Mouse (Mus musculus) limb, embryonic 14.5 days (tissue): ENCODE measurements around the gene Ddc. TPM values are rescaled to one million over a fixed set of nuclear protein-coding genes. Genes with fewer than 3 reads are reported as not detected.

Experiments used
- ATAC-seq: fragments of 200-750 bp; cut with Nextera tagmentation; 2 replicates; pipeline ENCODE4 v1.8.0; 2017; ENCODE audit warnings: low read depth, moderate number of reproducible peaks, moderate TSS enrichment; ENCODE audit not compliant: low FRiP score
- DNase-seq: peaks from one replicate; pipeline ENCODE4 v3.0.0-alpha.2; 2015; ENCODE audit warnings: low spot score
- H3K27ac ChIP-seq: fragments of 300-500 bp; sonication (generic); replicated peaks from 2 replicates; pipeline ENCODE4 v1.5.1; 2014; ENCODE audit warnings: low read depth, mild to moderate bottlenecking, low read length, moderate library complexity, mixed read lengths
- H3K27me3 ChIP-seq: fragments of 300-500 bp; sonication (generic); 2 replicates; pipeline ENCODE4 v1.6.1; 2014; ENCODE audit warnings: low read length, mixed read lengths; ENCODE audit not compliant: control insufficient read depth, insufficient read depth
- H3K36me3 ChIP-seq: fragments of 300-500 bp; sonication (generic); 2 replicates; pipeline ENCODE4 v1.6.1; 2014; ENCODE audit warnings: mild to moderate bottlenecking, low read length, moderate library complexity, mixed read lengths; ENCODE audit not compliant: control insufficient read depth, insufficient read depth
- H3K4me1 ChIP-seq: fragments of 300-500 bp; sonication (generic); 2 replicates; pipeline ENCODE4 v1.6.1; 2014; ENCODE audit warnings: antibody characterized with exemption, low read length, mixed read lengths; ENCODE audit not compliant: control insufficient read depth, insufficient read depth
- H3K4me2 ChIP-seq: fragments of 300-500 bp; sonication (generic); replicated peaks from 2 replicates; pipeline ENCODE4 v1.6.1; 2014; ENCODE audit warnings: low read depth, mild to moderate bottlenecking, low read length, moderate library complexity; ENCODE audit not compliant: severe bottlenecking
- H3K4me3 ChIP-seq: fragments of 300-500 bp; sonication (generic); replicated peaks from 2 replicates; pipeline ENCODE4 v1.5.1; 2014; ENCODE audit warnings: low read length
- H3K9ac ChIP-seq: fragments of 300-500 bp; sonication (generic); 2 replicates; pipeline ENCODE4 v1.6.1; 2014; ENCODE audit warnings: mild to moderate bottlenecking, low read depth, low read length, moderate library complexity; ENCODE audit not compliant: severe bottlenecking
- H3K9me3 ChIP-seq: fragments of 300-500 bp; sonication (generic); 2 replicates; pipeline ENCODE4 v1.6.1; 2016; ENCODE audit warnings: low read length; ENCODE audit not compliant: control insufficient read depth
- POLR2A ChIP-seq: fragments of 200-500 bp; IDR thresholded peaks from 2 replicates; pipeline ENCODE4 v1.8.0; 2012; ENCODE audit warnings: inconsistent platforms, mild to moderate bottlenecking, moderate library complexity, borderline replicate concordance; ENCODE audit not compliant: insufficient read depth, insufficient read length; ENCODE audit errors: extremely low read depth
- WGBS: fragments of 180-500 bp; shearing (Covaris S2); extraction: QIAGEN DNeasy Blood & Tissue Kit; methylation state at CpG from one replicate; pipeline ENCODE4 v1.1.7; 2014; 5-methylcytosine and 5-hydroxymethylcytosine counted together
- polyA plus RNA-seq, 2 experiments: library from polyadenylated mRNA; depleted of rRNA in 1 of 2; stranded (reverse) in 1 of 2; unstranded in 1 of 2; fragments of >200 nt; fragmentation: Nextera tagmentation in 1 of 2; extraction: Ambion mirVana in 1 of 2; gene quantifications; 2 replicates each; pipeline versions ENCODE4 v1.2.1 to v1.2.3; 2012 to 2014

Ddc gene
- polyA plus RNA-seq, 2 experiments, result 12.6 to 20.7 TPM

DNA sequence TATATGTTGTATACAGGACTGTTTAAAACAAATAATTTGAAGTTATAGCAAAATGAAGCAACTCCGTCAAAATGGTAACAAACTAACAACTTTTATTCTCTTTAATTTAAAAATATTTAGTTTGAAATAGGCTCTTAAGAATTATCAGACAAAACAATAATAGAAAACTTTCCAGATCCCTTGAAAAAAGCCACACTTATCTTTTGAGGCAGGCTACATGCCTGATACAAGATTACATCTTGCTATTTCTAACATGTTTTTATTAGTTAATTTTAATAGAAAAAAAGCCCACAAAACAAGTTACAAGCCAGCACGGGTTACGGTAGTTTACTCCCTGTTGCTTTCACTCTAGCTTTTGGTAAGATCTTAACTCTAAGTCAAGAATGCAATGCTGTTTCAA lies 97.6 kb downstream of the Ddc start:
- H3K4me3 ChIP-seq, result no peak overlapping the region
- no peak overlapping the region for H3K27ac ChIP-seq
- 73% methylated on average over 3 of the region's 3 CpGs for WGBS
- H3K4me1 ChIP-seq, result no peaks in the 10 kb centered on the region
- H3K9me3 ChIP-seq, result no peaks in the 10 kb centered on the region
- H3K27me3 ChIP-seq, result no peaks in the 10 kb centered on the region
- no peak overlapping the region for H3K9ac ChIP-seq
- H3K36me3 ChIP-seq, result peaks cover 38% of the 10 kb centered on the region
- no peak for TF ChIP-seq POLR2A
- DNase-seq (no peak), ATAC-seq (no peak)
- no peak overlapping the region for H3K4me2 ChIP-seq

DNA sequence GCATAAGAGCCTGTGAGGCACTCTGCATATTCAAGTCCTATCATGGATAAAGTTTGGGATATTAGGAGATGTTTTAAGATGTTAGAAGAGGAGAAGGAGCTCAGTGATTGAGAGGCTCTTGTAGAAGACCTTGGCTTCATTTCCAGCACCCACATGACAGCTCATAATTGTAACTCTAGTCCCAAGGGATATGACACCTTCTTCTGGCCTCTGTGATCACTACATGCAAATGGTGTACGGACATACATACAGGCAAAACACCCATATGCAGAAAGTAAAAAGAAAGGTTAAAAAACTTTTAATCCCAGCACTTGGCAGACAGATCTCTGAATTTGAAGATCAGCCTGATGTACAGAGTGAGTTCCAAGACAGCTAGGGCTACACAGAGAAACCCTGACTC lies 99.3 kb downstream of the Ddc start:
- Histone ChIP-seq H3K27ac (no peak overlapping the region), H3K9me3 (no peaks in the 10 kb centered on the region), H3K4me2 (no peak overlapping the region), H3K4me1 (no peaks in the 10 kb centered on the region), H3K9ac (no peak overlapping the region), H3K27me3 (no peaks in the 10 kb centered on the region), H3K4me3 (no peak overlapping the region), H3K36me3 (peaks cover 38% of the 10 kb centered on the region)
- DNase-seq, result no peak
- TF ChIP-seq POLR2A, result no peak
- WGBS, result 98% methylated on average over 1 of the region's 1 CpGs
- ATAC-seq, result no peak

DNA sequence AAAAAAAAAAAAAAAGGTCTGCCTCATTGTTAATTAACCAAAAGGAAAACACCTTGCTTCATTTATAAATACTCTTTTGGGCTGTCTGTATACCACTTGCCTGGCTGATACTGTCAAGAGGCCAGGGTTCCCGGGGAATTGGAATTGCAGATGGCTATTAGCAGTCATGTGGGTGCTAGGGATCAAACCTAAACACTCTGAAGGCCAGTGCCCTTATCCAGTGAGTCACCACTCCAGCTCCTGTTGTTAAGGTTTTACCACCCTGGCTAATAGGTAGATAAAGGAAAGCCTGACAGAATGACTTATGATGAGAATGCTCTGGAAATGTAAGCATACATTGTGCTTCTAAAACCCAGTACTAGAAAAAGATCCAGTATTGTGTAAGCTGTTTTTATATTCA lies 103.3 kb downstream of the Ddc start:
- DNase-seq, result no peak
- Histone ChIP-seq H3K9me3 (no peaks in the 10 kb centered on the region), H3K9ac (no peak overlapping the region), H3K4me3 (no peak overlapping the region), H3K27me3 (no peaks in the 10 kb centered on the region), H3K36me3 (peaks cover 10% of the 10 kb centered on the region), H3K27ac (no peak overlapping the region), H3K4me1 (no peaks in the 10 kb centered on the region), H3K4me2 (no peak overlapping the region)
- TF ChIP-seq POLR2A, result no peak
- no peak for ATAC-seq
- WGBS, result 41% methylated on average over 1 of the region's 1 CpGs

DNA sequence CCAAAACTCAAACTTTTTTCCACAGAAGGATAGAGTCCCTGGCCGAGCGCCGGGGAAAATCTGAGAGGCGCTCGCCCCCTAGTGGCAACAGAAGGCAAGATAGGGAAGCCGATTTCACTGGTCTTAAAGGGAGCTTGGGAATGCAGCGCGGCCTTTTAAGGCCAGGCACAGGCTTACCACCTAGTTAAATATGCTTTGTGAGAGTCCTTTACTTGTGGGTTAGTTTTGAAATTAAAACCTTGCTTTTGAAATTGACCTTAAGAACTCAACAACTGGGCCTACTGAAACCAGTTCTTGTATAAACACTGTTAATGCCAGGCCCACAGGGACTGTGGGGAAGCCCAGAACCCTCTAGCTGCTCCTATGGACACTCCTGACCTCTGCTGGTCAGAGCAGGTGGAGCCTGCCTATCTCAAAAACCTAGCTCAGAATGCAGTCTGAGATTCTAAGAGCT lies 109.4 kb downstream of the Ddc start:
- Histone ChIP-seq H3K4me1 (no peaks in the 10 kb centered on the region), H3K36me3 (no peaks in the 10 kb centered on the region), H3K9me3 (no peaks in the 10 kb centered on the region), H3K27ac (no peak overlapping the region), H3K9ac (no peak overlapping the region), H3K4me2 (peak overlapping the region; percentile 4; the same call in 1 of the 2 replicates), H3K4me3 (no peak overlapping the region), H3K27me3 (no peaks in the 10 kb centered on the region)
- TF ChIP-seq POLR2A, result no peak
- ATAC-seq (peak; percentile 93), DNase-seq (peak; percentile 86)
- WGBS, result 0% methylated on average over 8 of the region's 8 CpGs

DNA sequence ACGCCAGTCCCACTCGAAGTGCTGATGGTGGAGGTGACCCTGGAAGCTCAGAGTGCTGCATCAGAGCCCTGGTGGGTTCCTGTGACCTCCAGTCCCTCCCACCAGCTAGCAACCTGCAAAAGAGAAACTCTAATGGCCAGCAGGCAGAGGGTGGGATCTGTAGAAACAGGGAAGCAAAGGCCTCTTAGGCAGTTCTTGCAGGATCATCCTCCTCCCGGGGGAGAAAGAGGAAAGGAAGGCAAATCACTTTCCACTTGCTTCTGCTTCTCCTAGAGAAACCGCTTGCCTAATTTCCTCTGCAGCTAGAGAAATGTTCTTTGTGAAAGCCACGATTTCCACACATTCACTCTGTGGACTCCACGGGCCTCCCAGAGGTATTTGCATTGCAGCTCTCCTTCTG lies 112.5 kb downstream of the Ddc start:
- Histone ChIP-seq H3K9me3 (no peaks in the 10 kb centered on the region), H3K36me3 (no peaks in the 10 kb centered on the region), H3K4me1 (no peaks in the 10 kb centered on the region), H3K27me3 (no peaks in the 10 kb centered on the region), H3K9ac (no peak overlapping the region), H3K4me3 (no peak overlapping the region), H3K4me2 (no peak overlapping the region), H3K27ac (no peak overlapping the region)
- 59% methylated on average over 6 of the region's 6 CpGs for WGBS
- TF ChIP-seq POLR2A, result no peak
- no peak for DNase-seq
- no peak for ATAC-seq

DNA sequence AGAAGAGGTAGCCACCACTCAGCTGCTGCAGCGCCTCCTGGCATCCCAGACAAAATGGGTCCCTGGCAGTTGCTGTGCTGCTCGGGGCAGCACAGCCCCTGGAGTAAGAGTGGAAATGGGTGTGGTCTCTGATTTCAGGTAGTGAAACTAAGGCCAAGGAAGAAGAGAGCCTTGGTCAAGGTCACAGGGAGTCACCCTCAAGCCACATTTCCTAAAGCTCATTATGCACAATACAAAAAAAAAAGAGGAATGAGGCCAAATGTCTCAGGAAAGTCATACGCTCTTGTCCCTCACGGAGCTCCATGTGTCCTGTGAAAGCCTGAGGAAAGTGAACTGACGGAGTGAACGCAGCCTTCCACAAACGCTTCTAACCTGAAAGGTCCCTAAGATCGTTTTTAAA lies 116.2 kb downstream of the Ddc start:
- no peak for TF ChIP-seq POLR2A
- no peak overlapping the region for H3K9ac ChIP-seq
- H3K9me3 ChIP-seq, result no peaks in the 10 kb centered on the region
- H3K36me3 ChIP-seq, result no peaks in the 10 kb centered on the region
- no peak for ATAC-seq
- no peak for DNase-seq
- no peaks in the 10 kb centered on the region for H3K27me3 ChIP-seq
- H3K27ac ChIP-seq, result no peak overlapping the region
- WGBS, result 76% methylated on average over 8 of the region's 8 CpGs
- no peaks in the 10 kb centered on the region for H3K4me1 ChIP-seq
- H3K4me3 ChIP-seq, result no peak overlapping the region
- H3K4me2 ChIP-seq, result no peak overlapping the region
